Mouse (Mus musculus) lung, adult 2 months (tissue): ENCODE data around the gene Slc7a9.

Source experiments
- CTCF ChIP-seq: fragments of 200-500 bp; IDR thresholded peaks from 2 replicates; pipeline ENCODE4 v1.5.1; 2011; ENCODE audit warnings: mild to moderate bottlenecking, low read length, control low read depth; ENCODE audit not compliant: insufficient read depth
- POLR2A ChIP-seq: fragments of 200-500 bp; IDR thresholded peaks from 2 replicates; pipeline ENCODE4 v1.6.1; 2011; ENCODE audit warnings: low read depth, mild to moderate bottlenecking, control low read depth, low read length, borderline replicate concordance; ENCODE audit errors: extremely low read depth

- TF ChIP-seq CTCF (no peak), POLR2A (no peak)
Observed at GRCm38 (mm10) chr7:35428146-35428545, 20.4 kb upstream of the Slc7a9 start.
